Comparison of ENCODE assay signal across 19 mouse cellular contexts in genomic region chr1:36172941-36173340, GRCm38 (mm10).
DNase-seq lines count a peak whose midpoint lies in the region; ATAC-seq and TF ChIP-seq lines count a peak whose summit lies in the region.
"Had no signal": no experiment of that assay in that cellular context is flagged by ENCODE, and none has a peak within 500 bp of the region (broad histone marks: within the 10 kb centered on the region; RNA-seq: fewer than 3 reads in every experiment).

No protein-coding gene starts in this region.

- TF ChIP-seq EP300 in MEL (IDR thresholded peaks at IDR 0.05; ENCODE audit: low read depth in 1 of 2, low read length in 2 of 2) = no peak

- no peak overlapping the region for H3K4me3 ChIP-seq in MEL (ENCODE audit: control insufficient read depth in 1 of 2, insufficient read depth in 1 of 2, low read depth in 2 of 2, low read length in 2 of 2)
- H3K4me3 ChIP-seq in forebrain, embryonic 14.5 days (ENCODE audit: low read depth, low read length) = no peak overlapping the region
- H3K4me3 ChIP-seq in hindbrain, embryonic 13.5 days = no peak overlapping the region
- H3K4me3 ChIP-seq: embryonic facial prominence, embryonic 10.5 days; forebrain, embryonic 10.5 days; heart, embryonic 13.5 days had no signal

- H3K79me2 ChIP-seq in MEL (ENCODE audit: control insufficient read depth, insufficient read depth, low read length, poor library complexity) = no peaks in the 10 kb centered on the region

- peak; percentile 25 for DNase-seq in MEL (ENCODE audit: low read depth, low spot score)
- DNase-seq in layer of hippocampus, adult 8-10 months (ENCODE audit: low spot score in 2 of 2) = peak; percentile 27 to 33
- peak; percentile 21 to 36 for DNase-seq in layer of hippocampus, postnatal 36 days
- no peak for DNase-seq in forebrain, embryonic 14.5 days (ENCODE audit: low spot score)
- DNase-seq in cerebellum, postnatal 25 days = no peak
- DNase-seq: adrenal gland, adult 2 months; adrenal gland, postnatal 36 days; cerebellum, adult 11 months; cerebellum, adult 8-10 months; gastrocnemius, postnatal 14 days had no signal

- H3K27ac ChIP-seq in MEL (ENCODE audit: control insufficient read depth, low read depth, low read length) = no peak overlapping the region
- no peak overlapping the region for H3K27ac ChIP-seq in forebrain, embryonic 14.5 days (ENCODE audit: low read depth, low read length)
- no peak overlapping the region for H3K27ac ChIP-seq in hindbrain, embryonic 13.5 days
- H3K27ac ChIP-seq: embryonic facial prominence, embryonic 10.5 days; forebrain, embryonic 10.5 days; heart, embryonic 13.5 days had no signal

- 0 out of 2 replicates have a peak, but pooled peaks have one; percentile 54 for ATAC-seq in common myeloid progenitor, adult 5-6 weeks (replicated peaks; ENCODE audit: low read depth, poor library complexity, severe bottlenecking)
- no peak for ATAC-seq in forebrain, embryonic 14.5 days
- no peak for ATAC-seq in hindbrain, embryonic 13.5 days (ENCODE audit: low FRiP score)
- ATAC-seq: forebrain, embryonic 16.5 days; hindbrain, embryonic 16.5 days; inflammation-experienced regulatory T-cells, adult 6 months had no signal

- H3K27me3 ChIP-seq in MEL (ENCODE audit: control insufficient read depth in 1 of 2, insufficient read depth in 2 of 2, low read length in 2 of 2) = no peaks in the 10 kb centered on the region
- no peaks in the 10 kb centered on the region for H3K27me3 ChIP-seq in forebrain, embryonic 14.5 days (replicated peaks; ENCODE audit: control insufficient read depth, insufficient read depth, low read length)
- no peaks in the 10 kb centered on the region for H3K27me3 ChIP-seq in hindbrain, embryonic 13.5 days
- H3K27me3 ChIP-seq: CH12.LX; heart, embryonic 13.5 days had no signal

- 97% methylated on average over 6 of the region's 6 CpGs for WGBS in forebrain, embryonic 14.5 days
- 97% methylated on average over 6 of the region's 6 CpGs for WGBS in hindbrain, embryonic 13.5 days

- H3K9ac ChIP-seq in MEL (ENCODE audit: control insufficient read depth, low read depth, low read length, poor library complexity, severe bottlenecking) = no peak overlapping the region
- no peak overlapping the region for H3K9ac ChIP-seq in forebrain, embryonic 14.5 days (ENCODE audit: low read length)
- no peak overlapping the region for H3K9ac ChIP-seq in hindbrain, embryonic 13.5 days
- H3K9ac ChIP-seq: heart, embryonic 13.5 days had no signal

- TF ChIP-seq RAD21 in MEL (IDR thresholded peaks at IDR 0.05; ENCODE audit: low read depth, low read length) = no peak

- H3K4me2 ChIP-seq in forebrain, embryonic 14.5 days (ENCODE audit: low read length) = no peak overlapping the region
- no peak overlapping the region for H3K4me2 ChIP-seq in hindbrain, embryonic 13.5 days
- H3K4me2 ChIP-seq: heart, embryonic 13.5 days had no signal

- H3K36me3 ChIP-seq in MEL (ENCODE audit: control insufficient read depth in 1 of 2, insufficient read depth in 2 of 2, low read length in 2 of 2) = peaks cover 0 to 20% of the 10 kb centered on the region in 2 experiments; a peak in 3 of 4 replicates
- peaks cover 85% of the 10 kb centered on the region for H3K36me3 ChIP-seq in forebrain, embryonic 14.5 days (ENCODE audit: control insufficient read depth, insufficient read depth, low read length)
- peaks cover 84% of the 10 kb centered on the region for H3K36me3 ChIP-seq in hindbrain, embryonic 13.5 days

- H3K4me1 ChIP-seq in MEL (ENCODE audit: control insufficient read depth in 1 of 2, insufficient read depth in 2 of 2, low read length in 2 of 2) = no peaks in the 10 kb centered on the region
- H3K4me1 ChIP-seq in forebrain, embryonic 14.5 days (ENCODE audit: control insufficient read depth, insufficient read depth, low read length) = no peaks in the 10 kb centered on the region
- H3K4me1 ChIP-seq in hindbrain, embryonic 13.5 days (replicated peaks) = no peaks in the 10 kb centered on the region
- H3K4me1 ChIP-seq: embryonic facial prominence, embryonic 10.5 days; forebrain, embryonic 10.5 days; heart, embryonic 13.5 days had no signal

- TF ChIP-seq POLR2A in MEL (IDR thresholded peaks at IDR 0.05; ENCODE audit: control insufficient read depth in 1 of 2, insufficient read depth in 1 of 2, low read depth in 1 of 2, low read length in 2 of 2, poor library complexity in 1 of 2) = no peak

- no peaks in the 10 kb centered on the region for H3K9me3 ChIP-seq in MEL (replicated peaks; ENCODE audit: insufficient read depth, low read length)
- no peaks in the 10 kb centered on the region for H3K9me3 ChIP-seq in forebrain, embryonic 14.5 days (replicated peaks; ENCODE audit: control insufficient read depth, low read length)
- no peaks in the 10 kb centered on the region for H3K9me3 ChIP-seq in hindbrain, embryonic 13.5 days
- H3K9me3 ChIP-seq: embryonic facial prominence, embryonic 10.5 days; forebrain, embryonic 10.5 days; heart, embryonic 13.5 days had no signal

- no peak for TF ChIP-seq CTCF in MEL (IDR thresholded peaks at IDR 0.05 in 2 of 3, conservative IDR thresholded peaks at IDR 0.05 in 1 of 3; ENCODE audit: control insufficient read depth in 1 of 3, insufficient read depth in 1 of 3, low read depth in 2 of 3, low read length in 3 of 3, poor library complexity in 1 of 3, severe bottlenecking in 1 of 3)

TF ChIP-seq in MEL, 35 proteins besides CTCF, POLR2A, EP300 and RAD21:
- TF ChIP-seq MAZ (IDR thresholded peaks at IDR 0.05; ENCODE audit: low read depth, low read length) (no peak), MYB (IDR thresholded peaks at IDR 0.05; ENCODE audit: low read depth, low read length) (no peak), MAFK (IDR thresholded peaks at IDR 0.05; ENCODE audit: borderline replicate concordance, low read depth, low read length) (no peak), ELF1 (IDR thresholded peaks at IDR 0.05; ENCODE audit: low read depth, low read length) (no peak), SMC3 (IDR thresholded peaks at IDR 0.05; ENCODE audit: low read depth, low read length) (no peak), MYC (IDR thresholded peaks at IDR 0.05; ENCODE audit: low read depth, low read length) (no peak), BHLHE40 (IDR thresholded peaks at IDR 0.05; ENCODE audit: borderline replicate concordance, low read depth, low read length) (no peak), NELFE (IDR thresholded peaks at IDR 0.05; ENCODE audit: low read depth, low read length) (no peak), TAL1 (IDR thresholded peaks at IDR 0.05; ENCODE audit: low read length) (no peak), ZMIZ1 (IDR thresholded peaks at IDR 0.05; ENCODE audit: low read depth, low read length) (no peak), MEF2A (IDR thresholded peaks at IDR 0.05; ENCODE audit: extremely low read depth, insufficient replicate concordance, low read depth, low read length, poor library complexity, severe bottlenecking) (no peak), ETS1 (IDR thresholded peaks at IDR 0.05; ENCODE audit: low read depth, low read length) (no peak), TBP (IDR thresholded peaks at IDR 0.05; ENCODE audit: low read depth, low read length) (no peak), ZKSCAN1 (IDR thresholded peaks at IDR 0.05; ENCODE audit: low read depth, low read length) (no peak), RCOR1 (IDR thresholded peaks at IDR 0.05; ENCODE audit: low read depth, low read length) (no peak), GATA1 (IDR thresholded peaks at IDR 0.05; ENCODE audit: low read depth, low read length) (no peak)

Comparison
In these comparisons a context has a peak if more than half of its experiments do, and no peak if none do; other contexts are left out.
1. DNase-seq: peak in MEL (single experiment), layer of hippocampus, adult 8-10 months (2 of 2) and layer of hippocampus, postnatal 36 days (2 of 2); none in forebrain, embryonic 14.5 days (single experiment) and cerebellum, postnatal 25 days (0 of 2).